Mouse (Mus musculus) forebrain, postnatal 0 days (tissue): ENCODE measurements at regions not wholly inside any gene's neighbourhood (a gene's known extent, or its start where the extent isn't known, plus 50 kb on each side); places are given as distances from the start of the nearest gene placed in this dataset.
A peak's percentile ranks its signal among the peaks of the same experiment; 100 is the strongest.

Experiments
- ATAC-seq: fragments of 200-750 bp; cut with Nextera tagmentation; 2 replicates; pipeline ENCODE4 v1.8.0; 2017; ENCODE audit warnings: mild to moderate bottlenecking, moderate library complexity
- DNase-seq: peaks from one replicate; pipeline ENCODE4 v3.0.0-alpha.2; 2015
- H3K27ac ChIP-seq: fragments of 300-500 bp; sonication (generic); 2 replicates; pipeline ENCODE4 v1.5.1; 2014; ENCODE audit warnings: low read depth, mild to moderate bottlenecking, antibody characterized with exemption, low read length, moderate library complexity, mixed read lengths
- H3K27me3 ChIP-seq: fragments of 300-500 bp; sonication (generic); 2 replicates; pipeline ENCODE4 v1.6.1; 2014; ENCODE audit warnings: mild to moderate bottlenecking, low read length, mixed read lengths; ENCODE audit not compliant: insufficient read depth
- H3K36me3 ChIP-seq: fragments of 300-500 bp; sonication (generic); 2 replicates; pipeline ENCODE4 v1.6.1; 2014; ENCODE audit warnings: mild to moderate bottlenecking, moderate library complexity; ENCODE audit not compliant: insufficient read depth
- H3K4me1 ChIP-seq: fragments of 300-500 bp; sonication (generic); 2 replicates; pipeline ENCODE4 v1.6.1; 2014; ENCODE audit warnings: antibody characterized with exemption; ENCODE audit not compliant: insufficient read depth
- H3K4me2 ChIP-seq: fragments of 300-500 bp; sonication (generic); 2 replicates; pipeline ENCODE4 v1.6.1; 2014; ENCODE audit warnings: low read depth, mild to moderate bottlenecking, moderate library complexity
- H3K4me3 ChIP-seq: fragments of 300-500 bp; sonication (generic); 2 replicates; pipeline ENCODE4 v1.5.1; 2014; ENCODE audit warnings: low read depth, low read length, mixed read lengths
- H3K9ac ChIP-seq: fragments of 300-500 bp; sonication (generic); 2 replicates; pipeline ENCODE4 v1.6.1; 2014; ENCODE audit warnings: mild to moderate bottlenecking
- H3K9me3 ChIP-seq: fragments of 300-500 bp; sonication (generic); 2 replicates; pipeline ENCODE4 v1.6.1; 2016; ENCODE audit warnings: low read length
- CTCF ChIP-seq: sonication (generic); IDR thresholded peaks from 2 replicates; pipeline ENCODE4 v1.5.1; 2016; ENCODE audit warnings: antibody characterized with exemption, control low read depth, low read depth
- WGBS: fragments of 180-500 bp; shearing (Covaris S2); extraction: QIAGEN DNeasy Blood & Tissue Kit; methylation state at CpG from one replicate; pipeline ENCODE4 v1.1.7; 2014; 5-methylcytosine and 5-hydroxymethylcytosine counted together

DNA sequence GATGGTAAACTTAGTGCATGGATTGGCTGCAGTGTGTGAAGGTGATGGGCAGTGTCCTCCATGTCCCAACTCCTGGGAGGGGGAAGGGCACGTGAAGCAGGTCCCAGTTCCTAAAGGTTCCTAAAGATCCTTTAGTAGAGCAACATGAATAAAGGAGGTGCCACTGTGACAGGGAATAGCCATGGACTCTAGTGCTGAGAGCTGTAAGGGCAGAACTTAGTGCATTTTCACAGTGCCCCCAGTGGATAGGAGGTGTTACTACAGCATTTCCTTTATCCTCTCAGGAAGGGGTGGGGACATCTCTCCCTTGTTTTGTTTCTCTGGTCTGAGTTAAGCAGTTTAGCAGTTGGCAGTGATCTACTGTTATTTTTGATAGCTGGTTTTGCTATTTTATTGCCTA lies 125.5 kb upstream of the Fstl4 start:
- Histone ChIP-seq H3K4me2 (no peak overlapping the region), H3K9me3 (no peaks in the 10 kb centered on the region), H3K27me3 (no peaks in the 10 kb centered on the region), H3K9ac (no peak overlapping the region), H3K36me3 (no peaks in the 10 kb centered on the region), H3K27ac (no peak overlapping the region), H3K4me1 (peaks cover 10% of the 10 kb centered on the region), H3K4me3 (no peak overlapping the region)
- ATAC-seq (no peak), DNase-seq (no peak)
- 88% methylated on average over 1 of the region's 1 CpGs for WGBS
- peak; percentile 35 for TF ChIP-seq CTCF

DNA sequence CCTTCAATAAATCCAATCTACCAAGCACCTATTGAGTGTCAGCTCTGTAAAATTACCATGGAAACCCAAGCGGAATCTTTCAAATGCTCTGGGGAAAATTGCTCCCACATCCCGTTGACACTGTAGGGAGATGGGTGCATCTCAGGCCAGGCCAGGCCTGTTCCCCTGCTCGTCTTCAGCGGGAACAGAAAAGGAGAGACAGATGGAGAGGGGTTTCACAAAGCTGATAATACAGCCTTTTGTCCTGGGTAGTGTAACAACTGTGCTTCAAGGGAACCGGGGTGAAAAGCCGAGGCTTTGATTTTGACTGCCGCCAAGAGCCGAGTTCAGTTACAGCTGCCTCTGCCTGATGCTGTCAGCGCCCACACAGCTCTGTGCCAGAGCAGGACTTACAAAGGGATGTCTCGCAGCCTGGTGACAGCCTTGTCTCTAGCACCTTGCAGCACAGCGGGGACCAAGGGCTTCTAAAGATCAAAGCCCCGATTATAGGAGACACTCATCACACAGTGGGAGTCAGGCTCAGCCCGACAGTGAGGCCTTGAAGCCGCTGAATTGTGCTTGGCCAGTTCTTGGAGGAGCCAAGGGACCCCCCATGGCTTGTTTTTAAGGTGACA lies 122.6 kb upstream of the Fstl4 start:
- H3K27ac ChIP-seq: no peak overlapping the region
- peak; percentile 50 for ATAC-seq

DNA sequence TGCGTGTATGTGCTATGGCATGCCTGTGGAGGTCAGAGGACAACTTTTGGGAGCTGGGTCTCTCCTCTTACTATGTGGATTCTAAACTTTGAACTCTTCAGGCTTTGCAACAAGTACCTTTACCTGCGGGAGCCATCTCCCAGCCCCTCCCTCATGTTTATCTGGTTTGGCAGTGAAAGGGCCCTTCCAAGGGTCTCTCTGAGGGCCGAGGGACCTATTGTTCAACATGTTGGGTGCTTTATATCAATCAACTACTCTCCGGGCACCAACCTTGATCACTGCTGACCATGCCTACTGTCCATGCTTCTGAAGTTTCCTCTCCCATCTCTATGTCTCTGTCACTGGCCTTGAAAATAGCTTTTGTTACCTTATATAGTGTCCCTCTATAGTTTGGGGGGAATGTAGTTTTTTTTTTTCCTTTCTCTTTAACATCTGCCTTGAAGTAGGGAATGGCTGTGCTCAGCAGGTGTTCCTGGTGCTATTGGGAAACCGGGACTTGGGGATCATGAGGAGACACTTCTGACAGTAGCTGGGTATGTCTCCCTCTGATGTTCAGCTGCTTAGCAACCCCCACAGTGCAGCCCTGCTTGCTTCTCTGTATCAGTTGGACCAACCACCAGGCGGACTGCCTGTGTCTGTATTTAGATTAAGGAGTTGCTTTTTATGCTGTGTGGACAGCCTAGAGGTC lies 120.2 kb upstream of the Fstl4 start:
- Histone ChIP-seq H3K27me3 (no peaks in the 10 kb centered on the region), H3K9ac (no peak overlapping the region), H3K27ac (no peak overlapping the region), H3K4me2 (no peak overlapping the region), H3K4me1 (peaks cover 5% of the 10 kb centered on the region; the same call in 1 of the 2 replicates), H3K9me3 (no peaks in the 10 kb centered on the region), H3K36me3 (no peaks in the 10 kb centered on the region), H3K4me3 (no peak overlapping the region)
- no peak for DNase-seq
- ATAC-seq: no peak
- WGBS: 25% methylated on average over 6 of the region's 6 CpGs
- TF ChIP-seq CTCF: peak; percentile 16; the same call in 1 of the 2 replicates

More for the DNA sequence above, 122.6 kb upstream of the Fstl4 start:
- no peaks in the 10 kb centered on the region for H3K9me3 ChIP-seq
- H3K27me3 ChIP-seq: no peaks in the 10 kb centered on the region
- DNase-seq: peak; percentile 47
- no peak for TF ChIP-seq CTCF
- no peak overlapping the region for H3K4me3 ChIP-seq
- H3K36me3 ChIP-seq: no peaks in the 10 kb centered on the region
- WGBS: 9% methylated on average over 14 of the region's 14 CpGs
- H3K4me2 ChIP-seq: no peak overlapping the region
- H3K4me1 ChIP-seq: peaks cover 5% of the 10 kb centered on the region; the same call in 1 of the 2 replicates
- no peak overlapping the region for H3K9ac ChIP-seq

DNA sequence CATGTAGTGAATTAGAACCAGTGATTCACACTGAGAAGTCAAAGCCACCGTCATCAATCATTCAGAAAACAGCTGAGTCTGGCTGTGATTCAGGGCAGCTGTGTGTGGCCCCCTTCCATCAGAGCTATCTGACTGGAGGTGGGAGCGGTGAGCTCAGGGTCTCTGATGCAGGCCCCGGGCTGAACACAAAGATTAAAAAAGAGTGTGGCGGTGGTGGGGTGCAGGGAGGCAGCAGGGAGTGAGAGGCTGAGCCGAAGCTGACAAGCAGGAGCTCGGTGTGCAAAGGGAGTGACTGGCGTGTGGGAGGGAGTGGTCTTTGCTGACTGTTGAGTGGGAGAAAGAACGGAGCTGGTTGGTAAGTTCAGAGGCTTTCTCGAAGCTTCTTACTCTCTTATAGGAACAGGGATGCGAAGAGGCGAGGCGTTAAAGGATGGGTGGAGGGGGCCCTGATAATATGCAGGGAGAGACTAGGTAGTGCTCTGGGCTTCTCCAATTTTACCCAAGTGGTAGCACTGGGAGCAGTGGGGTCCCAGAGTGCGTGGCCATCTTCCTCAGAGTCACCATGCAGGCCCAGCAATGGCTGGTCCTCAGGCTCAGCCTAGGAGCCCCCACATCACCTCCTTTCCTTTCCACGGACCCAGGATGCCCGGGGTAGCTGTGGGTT lies 116.1 kb upstream of the Fstl4 start:
- Histone ChIP-seq H3K9ac (no peak overlapping the region), H3K4me2 (no peak overlapping the region), H3K36me3 (no peaks in the 10 kb centered on the region), H3K27me3 (no peaks in the 10 kb centered on the region), H3K4me3 (no peak overlapping the region), H3K4me1 (no peaks in the 10 kb centered on the region), H3K27ac (no peak overlapping the region), H3K9me3 (no peaks in the 10 kb centered on the region)
- TF ChIP-seq CTCF: no peak
- 48% methylated on average over 15 of the region's 15 CpGs for WGBS
- no peak for ATAC-seq
- no peak for DNase-seq

DNA sequence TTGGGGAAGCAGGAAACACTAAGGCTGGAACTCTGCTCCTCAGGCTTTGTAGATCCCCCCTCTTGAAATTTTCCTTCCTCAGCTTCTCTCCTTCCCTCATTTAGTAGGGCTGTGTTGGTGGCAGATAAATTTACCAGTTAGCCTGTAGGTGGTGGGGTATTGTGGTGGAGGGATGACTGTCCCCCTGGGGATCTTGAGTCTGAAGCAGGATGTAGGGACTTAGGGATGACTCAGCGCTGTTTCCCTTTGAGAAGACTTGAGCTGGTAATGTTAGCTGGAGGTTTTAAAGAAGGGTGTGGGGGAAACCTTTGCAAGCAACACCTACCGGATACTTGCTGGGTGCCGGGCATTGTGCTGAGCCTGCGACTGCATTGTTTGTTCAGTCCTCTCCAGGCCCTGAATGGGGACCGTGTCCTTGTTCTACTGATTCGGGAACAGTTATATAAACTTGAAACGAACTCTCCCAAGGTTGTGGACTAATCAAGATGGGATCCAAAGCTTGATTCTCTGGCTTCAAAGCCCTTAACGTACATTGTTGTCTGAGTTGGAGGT lies 115.5 kb upstream of the Fstl4 start:
- TF ChIP-seq CTCF: no peak
- no peaks in the 10 kb centered on the region for H3K36me3 ChIP-seq
- H3K4me3 ChIP-seq: no peak overlapping the region
- WGBS: 82% methylated on average over 8 of the region's 8 CpGs
- H3K4me1 ChIP-seq: no peaks in the 10 kb centered on the region
- no peaks in the 10 kb centered on the region for H3K9me3 ChIP-seq
- no peak overlapping the region for H3K4me2 ChIP-seq
- H3K9ac ChIP-seq: no peak overlapping the region
- no peaks in the 10 kb centered on the region for H3K27me3 ChIP-seq
- DNase-seq: no peak
- H3K27ac ChIP-seq: no peak overlapping the region
- no peak for ATAC-seq

DNA sequence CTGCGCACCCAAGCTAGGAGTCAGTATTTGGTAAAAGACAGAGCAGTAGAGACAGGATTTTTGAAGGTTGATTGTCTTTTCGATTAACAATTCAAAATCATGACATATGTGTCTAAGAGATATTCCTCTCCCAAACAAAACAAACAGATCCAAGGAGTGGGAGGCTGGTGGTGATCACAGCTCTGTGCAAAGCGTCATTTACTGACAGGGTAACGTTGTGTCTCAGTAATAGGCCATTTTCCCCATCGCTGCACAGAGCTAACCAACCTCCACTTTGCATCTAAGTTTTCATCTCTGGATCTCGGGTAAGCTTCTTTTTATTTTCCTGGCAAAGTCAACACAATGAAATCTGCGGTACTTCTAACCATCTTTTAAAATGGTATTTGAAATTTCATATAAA lies 109.8 kb upstream of the Fstl4 start:
- ATAC-seq (no peak), DNase-seq (no peak)
- 66% methylated on average over 7 of the region's 7 CpGs for WGBS
- no peaks in the 10 kb centered on the region for H3K9me3 ChIP-seq
- no peak overlapping the region for H3K9ac ChIP-seq
- H3K27ac ChIP-seq: no peak overlapping the region
- no peak overlapping the region for H3K4me2 ChIP-seq
- no peaks in the 10 kb centered on the region for H3K36me3 ChIP-seq
- H3K4me3 ChIP-seq: no peak overlapping the region
- H3K27me3 ChIP-seq: no peaks in the 10 kb centered on the region
- no peaks in the 10 kb centered on the region for H3K4me1 ChIP-seq
- TF ChIP-seq CTCF: no peak
